Mouse (Mus musculus) neural tube, embryonic 14.5 days (tissue): ENCODE measurements around the gene Agbl3. TPM values are rescaled to one million over a fixed set of nuclear protein-coding genes. Genes with fewer than 3 reads are reported as not detected.

Source experiments
- ATAC-seq: fragments of 200-750 bp; cut with Nextera tagmentation; 2 replicates; pipeline ENCODE4 v1.8.0; 2017; ENCODE audit warnings: low read depth, mild to moderate bottlenecking, moderate TSS enrichment, moderate library complexity
- H3K27ac ChIP-seq: fragments of 300-500 bp; sonication (generic); 2 replicates; pipeline ENCODE4 v1.5.1; 2014; ENCODE audit warnings: low read depth, mild to moderate bottlenecking, control low read depth, low read length, moderate library complexity, mixed read lengths
- H3K27me3 ChIP-seq: fragments of 300-500 bp; sonication (generic); 2 replicates; pipeline ENCODE4 v1.6.1; 2014; ENCODE audit warnings: low read length; ENCODE audit not compliant: control insufficient read depth, insufficient read depth
- H3K36me3 ChIP-seq: fragments of 300-500 bp; sonication (generic); 2 replicates; pipeline ENCODE4 v1.6.1; 2014; ENCODE audit warnings: low read length, mixed read lengths; ENCODE audit not compliant: control insufficient read depth, insufficient read depth
- H3K4me1 ChIP-seq: fragments of 300-500 bp; sonication (generic); 2 replicates; pipeline ENCODE4 v1.6.1; 2014; ENCODE audit warnings: low read length; ENCODE audit not compliant: control insufficient read depth, insufficient read depth
- H3K4me2 ChIP-seq: fragments of 300-500 bp; sonication (generic); 2 replicates; pipeline ENCODE4 v1.6.1; 2014; ENCODE audit warnings: mild to moderate bottlenecking, low read depth, low read length, control low read depth
- H3K4me3 ChIP-seq: fragments of 300-500 bp; sonication (generic); 2 replicates; pipeline ENCODE4 v1.5.1; 2014; ENCODE audit warnings: low read depth, low read length, control low read depth, mixed read lengths
- H3K9ac ChIP-seq: fragments of 300-500 bp; sonication (generic); replicated peaks from 2 replicates; pipeline ENCODE4 v1.6.1; 2014; ENCODE audit warnings: low read depth, mild to moderate bottlenecking, control low read depth, low read length, mixed read lengths
- H3K9me3 ChIP-seq: fragments of 300-500 bp; sonication (generic); 2 replicates; pipeline ENCODE4 v1.6.1; 2016; ENCODE audit warnings: low read length; ENCODE audit not compliant: control insufficient read depth
- WGBS: fragments of 180-500 bp; shearing (Covaris S2); extraction: QIAGEN DNeasy Blood & Tissue Kit; methylation state at CpG from one replicate; pipeline ENCODE4 v1.1.7; 2014; 5-methylcytosine and 5-hydroxymethylcytosine counted together
- polyA plus RNA-seq: library from polyadenylated mRNA; unstranded; fragments of >200 nt; fragmentation: Nextera tagmentation; extraction: Ambion mirVana; gene quantifications from 2 replicates; pipeline ENCODE4 v1.2.1, GENCODE M21; 2014

Gene Agbl3
- polyA plus RNA-seq, 1 experiment from 2014 or later, result 15.2 TPM

DNA sequence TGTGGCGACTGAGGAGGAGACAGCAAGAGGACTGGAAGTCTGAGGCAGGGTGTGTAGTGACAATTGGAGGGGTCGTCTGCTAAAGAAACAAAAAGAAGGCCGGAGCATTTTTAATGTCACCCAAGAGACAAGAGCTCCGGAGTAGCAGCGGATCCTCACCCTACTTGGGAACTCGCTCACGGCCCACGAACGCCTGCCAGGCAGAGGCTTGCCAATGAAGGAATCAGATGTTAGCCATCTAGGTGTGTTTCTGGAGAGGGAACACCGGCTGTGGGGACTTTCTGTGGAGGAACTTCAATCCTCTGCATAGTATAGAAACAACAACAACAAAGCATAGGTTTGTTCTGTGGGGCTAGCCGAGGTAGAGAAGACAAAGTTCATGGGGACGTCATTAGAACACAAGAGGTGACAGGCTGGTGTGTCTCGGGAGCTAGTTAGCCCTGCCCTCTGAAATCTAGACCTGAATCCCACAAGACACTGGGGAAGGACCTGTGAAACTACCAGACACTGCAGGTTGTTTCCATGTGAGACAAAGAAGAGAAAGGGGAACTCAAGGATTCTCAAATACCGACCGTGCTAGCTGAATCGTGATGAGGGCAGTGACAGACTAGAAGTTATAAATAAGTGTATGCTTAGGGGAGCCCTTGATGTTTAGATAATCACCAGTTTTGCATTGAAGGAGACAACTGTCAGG is 87.2 kb downstream of the Agbl3 start:
- H3K36me3 ChIP-seq, result no peaks in the 10 kb centered on the region
- no peak for ATAC-seq

DNA sequence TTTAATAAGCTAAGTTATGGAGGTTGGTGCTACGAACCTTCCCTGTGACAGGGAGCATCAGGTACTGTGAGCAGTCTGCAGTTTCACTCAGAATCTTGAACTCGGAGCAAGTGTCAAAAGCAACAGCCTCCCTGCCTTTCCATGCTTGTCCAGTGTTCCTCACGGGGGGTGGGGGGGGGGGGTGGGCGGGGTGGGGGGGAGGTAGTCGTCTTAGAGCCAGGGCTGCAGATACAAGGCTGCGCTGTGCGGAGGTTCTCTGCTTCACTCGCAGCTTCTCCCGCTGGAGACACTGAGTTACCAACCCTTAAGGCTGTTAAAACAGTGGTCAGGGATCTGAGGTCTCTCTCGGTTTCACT is 87.7 kb downstream of the Agbl3 start:
- Histone ChIP-seq H3K27me3 (no peaks in the 10 kb centered on the region), H3K4me3 (no peak overlapping the region), H3K9me3 (no peaks in the 10 kb centered on the region), H3K27ac (no peak overlapping the region), H3K9ac (no peak overlapping the region), H3K4me2 (no peak overlapping the region), H3K36me3 (no peaks in the 10 kb centered on the region), H3K4me1 (no peaks in the 10 kb centered on the region)
- 78% methylated on average over 9 of the region's 10 CpGs for WGBS
- ATAC-seq, result no peak

More for the DNA sequence above, 87.2 kb downstream of the Agbl3 start:
- Histone ChIP-seq H3K9ac (no peak overlapping the region), H3K4me3 (no peak overlapping the region), H3K27me3 (no peaks in the 10 kb centered on the region), H3K4me2 (no peak overlapping the region), H3K27ac (no peak overlapping the region), H3K9me3 (no peaks in the 10 kb centered on the region), H3K4me1 (no peaks in the 10 kb centered on the region)
- WGBS, result 73% methylated on average over 16 of the region's 16 CpGs

DNA sequence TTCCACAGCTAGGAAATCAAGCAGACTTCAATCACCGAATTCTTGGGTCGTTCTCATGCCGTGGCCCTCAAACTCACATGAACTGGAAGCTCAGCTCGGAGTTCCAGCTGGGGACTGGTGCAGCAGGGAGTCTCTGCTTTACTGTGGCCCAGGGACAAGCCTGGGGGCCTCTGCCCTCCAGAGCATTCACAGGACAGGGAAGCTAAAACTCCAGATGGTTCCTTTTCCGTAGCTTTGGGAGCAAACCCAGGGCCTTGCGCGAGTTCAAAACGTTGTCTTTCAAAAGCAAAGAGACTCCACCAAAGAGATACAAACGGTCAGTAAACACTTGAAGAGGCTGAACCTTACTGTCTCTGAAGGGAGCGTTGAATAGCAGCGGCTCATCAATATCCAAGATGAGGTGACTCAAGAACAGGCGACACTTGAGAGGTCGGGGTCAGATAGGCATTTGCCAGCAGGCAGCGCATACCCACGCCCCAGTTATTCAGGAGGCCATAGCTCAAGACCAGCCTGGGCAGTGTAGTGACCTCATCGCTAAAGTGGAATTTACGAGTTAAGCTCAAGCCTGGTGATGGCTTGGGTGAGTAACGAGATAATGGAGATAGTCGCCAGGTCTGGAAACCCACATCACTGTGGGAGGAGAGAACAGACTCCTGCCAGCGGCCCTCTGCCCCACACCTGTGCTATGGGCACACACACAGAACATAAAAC is 88.4 kb downstream of the Agbl3 start:
- no peak for ATAC-seq
- H3K4me3 ChIP-seq, result no peak overlapping the region
- H3K9me3 ChIP-seq, result no peaks in the 10 kb centered on the region
- no peak overlapping the region for H3K9ac ChIP-seq
- WGBS, result 80% methylated on average over 20 of the region's 20 CpGs
- no peak overlapping the region for H3K27ac ChIP-seq
- H3K27me3 ChIP-seq, result no peaks in the 10 kb centered on the region
- no peak overlapping the region for H3K4me2 ChIP-seq
- H3K36me3 ChIP-seq, result no peaks in the 10 kb centered on the region
- no peaks in the 10 kb centered on the region for H3K4me1 ChIP-seq

DNA sequence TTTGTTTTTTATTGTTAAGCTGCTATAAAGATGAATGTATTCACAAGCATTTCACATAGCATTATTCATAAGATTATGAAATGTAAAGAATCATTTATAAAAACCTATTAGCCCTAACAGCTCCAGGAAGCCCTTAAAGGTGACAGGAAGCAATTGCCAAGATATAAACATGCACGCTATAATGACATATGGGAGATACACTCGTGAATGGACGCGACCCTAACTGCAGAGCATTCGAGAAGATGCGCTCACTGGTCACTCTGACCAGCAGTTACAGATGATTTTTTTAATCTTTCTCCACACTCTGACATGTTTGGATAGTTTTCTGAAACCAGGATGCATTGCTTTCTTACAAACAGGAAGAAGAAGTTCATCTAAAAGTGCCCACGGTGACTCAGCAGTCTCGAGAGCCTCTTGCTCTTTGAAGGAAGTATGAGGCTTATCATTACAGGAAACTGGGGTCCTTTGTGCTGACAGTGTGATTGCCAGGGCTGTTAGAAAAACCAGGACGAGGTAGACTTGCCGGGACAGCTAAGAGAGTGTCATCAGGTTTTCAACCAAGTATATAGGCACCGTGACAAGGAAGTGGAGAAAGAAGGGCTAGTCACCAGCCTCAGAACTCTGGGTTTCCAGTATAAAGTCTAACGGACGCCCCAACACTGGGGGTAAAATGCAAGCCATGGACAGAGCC is 89.1 kb downstream of the Agbl3 start:
- WGBS, result 81% methylated on average over 13 of the region's 13 CpGs
- no peaks in the 10 kb centered on the region for H3K9me3 ChIP-seq
- no peaks in the 10 kb centered on the region for H3K27me3 ChIP-seq
- H3K27ac ChIP-seq, result no peak overlapping the region
- no peak overlapping the region for H3K9ac ChIP-seq
- no peak overlapping the region for H3K4me3 ChIP-seq
- H3K4me2 ChIP-seq, result no peak overlapping the region
- no peaks in the 10 kb centered on the region for H3K4me1 ChIP-seq
- H3K36me3 ChIP-seq, result no peaks in the 10 kb centered on the region
- no peak for ATAC-seq

DNA sequence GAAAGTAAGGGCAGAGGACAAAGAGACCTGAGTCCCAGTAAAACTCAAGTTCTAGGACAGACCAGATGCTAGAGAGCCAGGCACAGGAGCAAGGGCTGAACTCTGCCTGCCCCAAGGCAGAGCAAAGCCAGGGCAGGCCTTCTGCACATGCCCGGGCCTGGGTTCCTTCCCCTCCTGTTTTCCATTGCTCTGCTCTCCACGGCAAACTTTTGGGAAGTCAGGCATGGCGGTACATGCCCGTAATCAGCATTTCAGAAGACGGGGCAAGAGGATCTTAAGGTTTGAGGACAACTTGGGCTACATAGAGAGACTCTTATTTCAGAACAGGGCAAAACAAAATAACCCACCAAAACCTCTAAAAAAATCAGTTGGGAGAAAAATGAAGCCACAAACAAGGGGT is 89.9 kb downstream of the Agbl3 start:
- no peak for ATAC-seq
- Histone ChIP-seq H3K4me2 (no peak overlapping the region), H3K4me3 (no peak overlapping the region), H3K9me3 (no peaks in the 10 kb centered on the region), H3K27ac (no peak overlapping the region), H3K4me1 (no peaks in the 10 kb centered on the region), H3K9ac (no peak overlapping the region), H3K36me3 (no peaks in the 10 kb centered on the region), H3K27me3 (no peaks in the 10 kb centered on the region)
- 89% methylated on average over 5 of the region's 5 CpGs for WGBS

DNA sequence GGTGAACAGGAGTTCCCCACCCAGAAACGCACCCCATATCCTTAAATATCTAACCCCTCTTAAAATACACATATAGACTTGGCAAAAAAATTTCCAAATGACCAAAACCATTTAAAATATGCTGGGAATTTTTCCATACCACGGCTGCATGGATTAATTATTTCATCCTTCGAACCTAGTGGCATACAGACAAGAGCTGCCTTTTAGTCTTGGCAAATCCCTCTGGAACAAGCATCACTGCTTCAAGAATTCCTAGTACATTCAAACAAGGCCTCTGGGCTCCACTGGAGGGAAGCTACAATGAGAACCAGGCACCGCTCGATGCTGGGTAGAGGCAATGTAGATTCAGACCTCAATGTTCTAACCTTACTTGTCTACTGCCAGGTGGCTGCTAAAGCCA is 90.5 kb downstream of the Agbl3 start:
- no peak overlapping the region for H3K9ac ChIP-seq
- no peaks in the 10 kb centered on the region for H3K27me3 ChIP-seq
- ATAC-seq, result no peak
- no peaks in the 10 kb centered on the region for H3K4me1 ChIP-seq
- no peaks in the 10 kb centered on the region for H3K9me3 ChIP-seq
- no peaks in the 10 kb centered on the region for H3K36me3 ChIP-seq
- no peak overlapping the region for H3K4me3 ChIP-seq
- no peak overlapping the region for H3K4me2 ChIP-seq
- 86% methylated on average over 5 of the region's 5 CpGs for WGBS
- no peak overlapping the region for H3K27ac ChIP-seq

DNA sequence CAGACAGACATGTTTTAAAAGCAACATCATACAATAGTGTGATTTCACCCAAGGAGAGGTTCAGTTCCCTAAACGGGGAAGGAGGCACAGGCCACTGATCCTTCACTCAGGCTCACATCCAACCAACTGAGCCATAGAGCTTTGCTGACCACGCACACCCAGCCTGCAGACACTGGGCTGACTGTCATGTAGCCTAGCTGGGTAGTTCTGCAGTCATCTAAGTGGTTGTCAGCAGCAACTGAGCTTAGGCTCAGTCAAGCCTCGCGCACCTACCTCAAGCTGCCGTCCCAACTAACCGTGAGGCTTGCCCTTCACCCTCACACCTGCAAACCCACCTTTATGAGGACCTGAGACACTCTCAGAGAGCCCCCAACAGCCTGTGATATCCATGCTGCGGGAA is 91.7 kb downstream of the Agbl3 start:
- ATAC-seq, result no peak
- Histone ChIP-seq H3K36me3 (no peaks in the 10 kb centered on the region), H3K9ac (no peak overlapping the region), H3K4me3 (no peak overlapping the region), H3K9me3 (no peaks in the 10 kb centered on the region), H3K4me2 (no peak overlapping the region), H3K27ac (no peak overlapping the region), H3K27me3 (no peaks in the 10 kb centered on the region), H3K4me1 (peaks cover 4% of the 10 kb centered on the region)
- WGBS, result 93% methylated on average over 7 of the region's 7 CpGs

DNA sequence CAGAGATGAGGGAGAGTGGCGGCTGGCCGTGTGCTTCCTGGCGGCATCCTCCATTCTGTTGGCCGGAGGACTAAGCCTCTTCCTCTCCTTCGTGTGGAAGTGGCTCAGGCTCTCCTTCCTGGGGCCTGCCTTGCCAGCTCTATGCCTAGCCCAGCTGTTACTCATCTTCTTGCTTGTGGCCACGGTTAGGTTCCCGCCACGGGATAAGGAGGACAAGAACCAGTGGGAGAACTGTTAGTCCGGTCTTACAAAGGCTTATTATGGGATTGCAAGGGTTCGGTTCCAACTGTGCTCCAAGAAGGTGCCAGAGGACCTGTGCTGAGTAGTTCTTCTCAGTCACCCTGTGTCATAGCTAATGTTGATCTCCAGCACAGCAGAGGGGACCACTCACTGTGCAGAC is 92.6 kb downstream of the Agbl3 start:
- no peak for ATAC-seq
- Histone ChIP-seq H3K27me3 (no peaks in the 10 kb centered on the region), H3K4me2 (no peak overlapping the region), H3K4me3 (no peak overlapping the region), H3K36me3 (no peaks in the 10 kb centered on the region), H3K27ac (no peak overlapping the region), H3K9me3 (no peaks in the 10 kb centered on the region), H3K9ac (no peak overlapping the region), H3K4me1 (peaks cover 5% of the 10 kb centered on the region)
- 83% methylated on average over 10 of the region's 10 CpGs for WGBS
